Mouse (Mus musculus) G1E (cell line): ENCODE measurements around the gene Sphkap.

Source experiments
- CTCF ChIP-seq: IDR thresholded peaks from 2 replicates; pipeline ENCODE4 v1.5.1; 2012; ENCODE audit warnings: low read depth, low read length, inconsistent platforms, mixed read lengths
- GATA1 ChIP-seq: IDR thresholded peaks from 2 replicates; pipeline ENCODE4 v1.6.1; 2012; ENCODE audit warnings: borderline replicate concordance, low read length, inconsistent platforms, mixed read lengths

- TF ChIP-seq CTCF (no peak), GATA1 (no peak)
These were observed 21.9 kb upstream of the Sphkap start for GRCm38 (mm10) chr1:83429866-83430265.
